Mouse (Mus musculus) erythroblast, embryonic 14.5 days (primary cell): ENCODE measurements around the gene Lmbr1. TPM values are rescaled to one million over a fixed set of nuclear protein-coding genes. Genes with fewer than 3 reads are reported as not detected.

Source experiments
- H3K27me3 ChIP-seq: 2 replicates; pipeline ENCODE4 v1.6.1; 2012; ENCODE audit warnings: inconsistent platforms; ENCODE audit not compliant: control insufficient read depth
- H3K36me3 ChIP-seq: 2 replicates; pipeline ENCODE4 v1.6.1; 2012; ENCODE audit warnings: mild to moderate bottlenecking, inconsistent platforms; ENCODE audit not compliant: control insufficient read depth
- H3K4me1 ChIP-seq: 2 replicates; pipeline ENCODE4 v1.6.1; 2012; ENCODE audit warnings: inconsistent platforms; ENCODE audit not compliant: control insufficient read depth
- H3K4me3 ChIP-seq: replicated peaks from 2 replicates; pipeline ENCODE3; 2012; ENCODE audit warnings: moderate library complexity, mild to moderate bottlenecking, inconsistent platforms
- H3K9me3 ChIP-seq: 2 replicates; pipeline ENCODE4 v1.6.1; 2012; ENCODE audit warnings: low read length, inconsistent platforms, mixed read lengths; ENCODE audit not compliant: control insufficient read depth
- GATA1 ChIP-seq: IDR thresholded peaks from 2 replicates; pipeline ENCODE4 v1.6.1; 2012; ENCODE audit warnings: low read length, inconsistent platforms, mixed read lengths
- TAL1 ChIP-seq: IDR thresholded peaks from 3 replicates; pipeline ENCODE4 v1.6.1; 2012; ENCODE audit warnings: low read length, inconsistent platforms, mixed read lengths
- polyA plus RNA-seq: library from polyadenylated mRNA; stranded (reverse); fragments of >175 nt; gene quantifications from 2 replicates; pipeline ENCODE4 v1.2.3, GENCODE M21; 2012

Gene Lmbr1
- polyA plus RNA-seq, 1 experiment, result 0.17 TPM

GRCm38 (mm10) chr5:29281081-29281480, 97.1 kb downstream of the Lmbr1 start:
- H3K4me1 ChIP-seq, result no peaks in the 10 kb centered on the region

GRCm38 (mm10) chr5:29274746-29275145, 103.4 kb downstream of the Lmbr1 start:
- TF ChIP-seq TAL1, result no peak
- no peak for TF ChIP-seq GATA1
- H3K9me3 ChIP-seq, result no peaks in the 10 kb centered on the region
- no peaks in the 10 kb centered on the region for H3K36me3 ChIP-seq
- H3K27me3 ChIP-seq, result no peaks in the 10 kb centered on the region
- no peaks in the 10 kb centered on the region for H3K4me1 ChIP-seq
- no peak overlapping the region for H3K4me3 ChIP-seq

More at GRCm38 (mm10) chr5:29281081-29281480, 97.1 kb downstream of the Lmbr1 start:
- H3K36me3 ChIP-seq, result peaks cover 2% of the 10 kb centered on the region
- no peak overlapping the region for H3K4me3 ChIP-seq
- no peaks in the 10 kb centered on the region for H3K27me3 ChIP-seq
- no peaks in the 10 kb centered on the region for H3K9me3 ChIP-seq
- TF ChIP-seq GATA1, result no peak

GRCm38 (mm10) chr5:29273426-29273825, 104.8 kb downstream of the Lmbr1 start:
- no peak overlapping the region for H3K4me3 ChIP-seq
- H3K4me1 ChIP-seq, result no peaks in the 10 kb centered on the region
- H3K36me3 ChIP-seq, result no peaks in the 10 kb centered on the region
- no peaks in the 10 kb centered on the region for H3K9me3 ChIP-seq
- TF ChIP-seq GATA1, result no peak
- TF ChIP-seq TAL1, result no peak
- no peaks in the 10 kb centered on the region for H3K27me3 ChIP-seq

GRCm38 (mm10) chr5:29270879-29271278, 107.3 kb downstream of the Lmbr1 start:
- TF ChIP-seq TAL1 (no peak), GATA1 (no peak)
- no peaks in the 10 kb centered on the region for H3K36me3 ChIP-seq

GRCm38 (mm10) chr5:29253876-29254275, 124.3 kb downstream of the Lmbr1 start:
- Histone ChIP-seq H3K36me3 (no peaks in the 10 kb centered on the region), H3K9me3 (no peaks in the 10 kb centered on the region)
- TF ChIP-seq GATA1 (no peak), TAL1 (no peak)

More at GRCm38 (mm10) chr5:29270879-29271278, 107.3 kb downstream of the Lmbr1 start:
- H3K4me1 ChIP-seq, result no peaks in the 10 kb centered on the region
- no peaks in the 10 kb centered on the region for H3K27me3 ChIP-seq
- H3K4me3 ChIP-seq, result no peak overlapping the region
- no peaks in the 10 kb centered on the region for H3K9me3 ChIP-seq

GRCm38 (mm10) chr5:29251496-29251873, 126.7 kb downstream of the Lmbr1 start:
- H3K4me1 ChIP-seq, result no peaks in the 10 kb centered on the region
- no peak overlapping the region for H3K4me3 ChIP-seq
- no peak for TF ChIP-seq GATA1
- no peak for TF ChIP-seq TAL1
- no peaks in the 10 kb centered on the region for H3K27me3 ChIP-seq
- no peaks in the 10 kb centered on the region for H3K36me3 ChIP-seq
- H3K9me3 ChIP-seq, result no peaks in the 10 kb centered on the region

More at GRCm38 (mm10) chr5:29253876-29254275, 124.3 kb downstream of the Lmbr1 start:
- H3K27me3 ChIP-seq, result no peaks in the 10 kb centered on the region
- no peak overlapping the region for H3K4me3 ChIP-seq
- H3K4me1 ChIP-seq, result no peaks in the 10 kb centered on the region

GRCm38 (mm10) chr5:29250795-29251495, 127.2 kb downstream of the Lmbr1 start:
- no peaks in the 10 kb centered on the region for H3K4me1 ChIP-seq
- TF ChIP-seq TAL1, result no peak
- TF ChIP-seq GATA1, result no peak
- no peaks in the 10 kb centered on the region for H3K36me3 ChIP-seq
- no peaks in the 10 kb centered on the region for H3K27me3 ChIP-seq
- H3K4me3 ChIP-seq, result no peak overlapping the region
- no peaks in the 10 kb centered on the region for H3K9me3 ChIP-seq

GRCm38 (mm10) chr5:29244769-29245168, 133.4 kb downstream of the Lmbr1 start:
- H3K4me1 ChIP-seq, result no peaks in the 10 kb centered on the region
- TF ChIP-seq TAL1, result no peak
- no peak for TF ChIP-seq GATA1
- H3K27me3 ChIP-seq, result no peaks in the 10 kb centered on the region
- no peaks in the 10 kb centered on the region for H3K36me3 ChIP-seq
- H3K9me3 ChIP-seq, result no peaks in the 10 kb centered on the region
- H3K4me3 ChIP-seq, result no peak overlapping the region

- Histone ChIP-seq H3K36me3 (no peaks in the 10 kb centered on the region), H3K4me3 (no peak overlapping the region), H3K27me3 (no peaks in the 10 kb centered on the region), H3K4me1 (no peaks in the 10 kb centered on the region), H3K9me3 (no peaks in the 10 kb centered on the region)
- TF ChIP-seq TAL1 (no peak), GATA1 (no peak)
Observed at GRCm38 (mm10) chr5:29238379-29238778, 139.8 kb downstream of the Lmbr1 start.

GRCm38 (mm10) chr5:29230481-29230880, 147.7 kb downstream of the Lmbr1 start:
- no peaks in the 10 kb centered on the region for H3K9me3 ChIP-seq
- no peaks in the 10 kb centered on the region for H3K27me3 ChIP-seq
- TF ChIP-seq TAL1, result no peak
- TF ChIP-seq GATA1, result no peak
- no peaks in the 10 kb centered on the region for H3K4me1 ChIP-seq
- no peak overlapping the region for H3K4me3 ChIP-seq
- no peaks in the 10 kb centered on the region for H3K36me3 ChIP-seq
